Mouse (Mus musculus) bone marrow, adult 2 months (tissue): Measurements from ENCODE around the gene Krtap14. TPM values are rescaled to one million over a fixed set of nuclear protein-coding genes. Genes with fewer than 3 reads are reported as not detected.

Experiments
- H3K27ac ChIP-seq: fragments of 200-500 bp; 2 replicates; pipeline ENCODE4 v1.5.1; 2012; ENCODE audit warnings: low read depth, mild to moderate bottlenecking, control low read depth, inconsistent platforms, low read length; ENCODE audit not compliant: control insufficient read depth, poor library complexity, insufficient read depth
- H3K4me1 ChIP-seq: fragments of 200-500 bp; 2 replicates; pipeline ENCODE4 v1.6.1; 2011; ENCODE audit warnings: low read length; ENCODE audit not compliant: control insufficient read depth, insufficient read depth
- H3K4me3 ChIP-seq: fragments of 200-500 bp; replicated peaks from 2 replicates; pipeline ENCODE3; 2011; ENCODE audit warnings: mild to moderate bottlenecking, low read depth, low read length, control low read depth; ENCODE audit not compliant: control insufficient read depth
- CTCF ChIP-seq: fragments of 200-500 bp; IDR thresholded peaks from 2 replicates; pipeline ENCODE4 v1.5.1; 2011; ENCODE audit warnings: low read length, control low read depth; ENCODE audit not compliant: control insufficient read depth, insufficient read depth
- POLR2A ChIP-seq: fragments of 200-500 bp; IDR thresholded peaks from 2 replicates; pipeline ENCODE4 v1.6.1; 2011; ENCODE audit warnings: low read depth, mild to moderate bottlenecking, control low read depth, low read length, borderline replicate concordance; ENCODE audit not compliant: control insufficient read depth
- WGBS: fragments of 180-500 bp; shearing (Covaris S2); methylation state at CpG from one replicate; pipeline ENCODE4 v1.1.7; 2018; 5-methylcytosine and 5-hydroxymethylcytosine counted together
- polyA plus RNA-seq: library from polyadenylated mRNA; stranded (reverse); fragments of >200 nt; gene quantifications from 2 replicates; pipeline ENCODE4 v1.2.4, GENCODE M21; 2011; ENCODE audit warnings: low replicate concordance; ENCODE audit not compliant: missing spikeins, insufficient read depth, insufficient read length

Gene Krtap14
- polyA plus RNA-seq, 1 experiment = not detected

- no peaks in the 10 kb centered on the region for H3K4me1 ChIP-seq
- H3K27ac ChIP-seq = no peak within 1 kb of the TSS
- H3K4me3 ChIP-seq = no peak within 1 kb of the TSS
- TF ChIP-seq POLR2A = no peak
- no peak for TF ChIP-seq CTCF
- WGBS = 77% methylated on average over 2 of the region's 2 CpGs
Measured at GRCm38 (mm10) chr16:88811827-88812226, 14.1 kb downstream of the Krtap14 start, which contains the start of gene Gm20741. Gene Gm20741 (minus strand): TSS chr16:88812220.

GRCm38 (mm10) chr16:88786786-88787185 lies 39.2 kb downstream of the Krtap14 start:
- H3K4me1 ChIP-seq = no peaks in the 10 kb centered on the region
- no peak overlapping the region for H3K4me3 ChIP-seq
- no peak for TF ChIP-seq CTCF
- TF ChIP-seq POLR2A = no peak
- no peak overlapping the region for H3K27ac ChIP-seq
- WGBS = 60% methylated on average over 2 of the region's 2 CpGs

GRCm38 (mm10) chr16:88777596-88777995 lies 48.3 kb downstream of the Krtap14 start, which contains the start of gene Gm5965:
Gene Gm5965 (plus strand): TSS chr16:88777896.
- 79% methylated on average over 6 of the region's 6 CpGs for WGBS
- Histone ChIP-seq H3K4me3 (no peak within 1 kb of the TSS), H3K4me1 (no peaks in the 10 kb centered on the region), H3K27ac (no peak within 1 kb of the TSS)
- TF ChIP-seq POLR2A = no peak
- TF ChIP-seq CTCF = no peak

GRCm38 (mm10) chr16:88774106-88774505 lies 51.8 kb downstream of the Krtap14 start, which contains the start of gene 2310057N15Rik:
Gene 2310057N15Rik (minus strand): TSS chr16:88774206.
- 67% methylated on average over 2 of the region's 2 CpGs for WGBS
- no peaks in the 10 kb centered on the region for H3K4me1 ChIP-seq

More at GRCm38 (mm10) chr16:88774106-88774505, 51.8 kb downstream of the Krtap14 start, which contains the start of gene 2310057N15Rik:
- Histone ChIP-seq H3K4me3 (no peak within 1 kb of the TSS), H3K27ac (no peak within 1 kb of the TSS)
- TF ChIP-seq CTCF (no peak), POLR2A (no peak)

Other genes starting within 250 kb of the Krtap14 start
- gene Krtap24-1, start 213.9 kb downstream of the Krtap14 start, polyA plus RNA-seq = not detected in 2 replicates
- gene 2310079G19Rik, start 198.5 kb downstream of the Krtap14 start, polyA plus RNA-seq = not detected in 2 replicates
- not detected in 2 replicates for gene Krtap26-1, start 178.3 kb downstream of the Krtap14 start, polyA plus RNA-seq
- not detected in 2 replicates for gene Krtap27-1, start 154.5 kb downstream of the Krtap14 start, polyA plus RNA-seq
- not detected in 2 replicates for gene 2310061N02Rik, start 118.2 kb downstream of the Krtap14 start, polyA plus RNA-seq
- not detected in 2 replicates for gene Krtap13-1, start 97.3 kb downstream of the Krtap14 start, polyA plus RNA-seq
- not detected in 2 replicates for gene Krtap13, start 74.5 kb downstream of the Krtap14 start, polyA plus RNA-seq
- gene 2310034C09Rik, start 67.3 kb downstream of the Krtap14 start, polyA plus RNA-seq = not detected in 2 replicates
- not detected in 2 replicates for gene 2310057N15Rik, start 51.9 kb downstream of the Krtap14 start, polyA plus RNA-seq
- gene Gm5965, start 48.2 kb downstream of the Krtap14 start, polyA plus RNA-seq = not detected in 2 replicates
- gene Gm20741, start 13.9 kb downstream of the Krtap14 start, polyA plus RNA-seq = not detected in 2 replicates
- gene Krtap15, start 5.9 kb downstream of the Krtap14 start, polyA plus RNA-seq = not detected in 2 replicates
- gene Krtap19-1, start 43.3 kb upstream of the Krtap14 start, polyA plus RNA-seq = not detected in 2 replicates
- gene Krtap19-2, start 48.1 kb upstream of the Krtap14 start, polyA plus RNA-seq = not detected in 2 replicates
- not detected in 2 replicates for gene Krtap19-3, start 51.9 kb upstream of the Krtap14 start, polyA plus RNA-seq
- not detected in 2 replicates for gene Krtap19-4, start 58.9 kb upstream of the Krtap14 start, polyA plus RNA-seq
- gene Krtap19-5, start 70.3 kb upstream of the Krtap14 start, polyA plus RNA-seq = not detected in 2 replicates
- not detected in 2 replicates for gene Krtap19-9b, start 106.1 kb upstream of the Krtap14 start, polyA plus RNA-seq
- not detected in 2 replicates for gene Krtap16-3, start 136.7 kb upstream of the Krtap14 start, polyA plus RNA-seq
- not detected in 2 replicates for gene Krtap22-2, start 184.6 kb upstream of the Krtap14 start, polyA plus RNA-seq
- gene Gm10229, start 189.1 kb upstream of the Krtap14 start, polyA plus RNA-seq = not detected in 2 replicates
- gene Krtap6-1, start 205.6 kb upstream of the Krtap14 start, polyA plus RNA-seq = not detected in 2 replicates
- not detected in 2 replicates for gene Gm10228, start 215.3 kb upstream of the Krtap14 start, polyA plus RNA-seq
- gene Krtap6-5, start 221.7 kb upstream of the Krtap14 start, polyA plus RNA-seq = not detected in 2 replicates
- gene 1110025L11Rik, start 237.9 kb upstream of the Krtap14 start, polyA plus RNA-seq = not detected in 2 replicates